Mouse (Mus musculus) heart, embryonic 16.5 days (tissue): ENCODE measurements around the gene Slc19a2. TPM values are rescaled to one million over a fixed set of nuclear protein-coding genes. Genes with fewer than 3 reads are reported as not detected.
"Not testable (repeated sequence)": the region's sequence is repeated elsewhere in the genome, so short reads cannot be mapped to it uniquely, and the experiment has no call there.

Experiments used
- ATAC-seq: fragments of 200-750 bp; cut with Nextera tagmentation; replicated peaks from 2 replicates; pipeline ENCODE4 v1.8.0; 2017; ENCODE audit warnings: moderate number of reproducible peaks; ENCODE audit not compliant: insufficient read depth, low FRiP score; ENCODE audit errors: extremely low read depth
- H3K27ac ChIP-seq: fragments of 300-500 bp; sonication (generic); 2 replicates; pipeline ENCODE4 v1.5.1; 2014; ENCODE audit warnings: mild to moderate bottlenecking, low read length, control low read depth, moderate library complexity
- H3K27me3 ChIP-seq: fragments of 300-500 bp; sonication (generic); 2 replicates; pipeline ENCODE4 v1.6.1; 2014; ENCODE audit warnings: low read length, mixed read lengths; ENCODE audit not compliant: control insufficient read depth, insufficient read depth
- H3K36me3 ChIP-seq: fragments of 300-500 bp; sonication (generic); 2 replicates; pipeline ENCODE4 v1.6.1; 2014; ENCODE audit not compliant: control insufficient read depth, insufficient read depth
- H3K4me1 ChIP-seq: fragments of 300-500 bp; sonication (generic); 2 replicates; pipeline ENCODE4 v1.6.1; 2014; ENCODE audit warnings: low read length, mixed read lengths; ENCODE audit not compliant: control insufficient read depth, insufficient read depth
- H3K4me2 ChIP-seq: fragments of 300-500 bp; sonication (generic); 2 replicates; pipeline ENCODE4 v1.6.1; 2014; ENCODE audit warnings: low read depth, mild to moderate bottlenecking, control low read depth, low read length
- H3K4me3 ChIP-seq: fragments of 300-500 bp; sonication (generic); 2 replicates; pipeline ENCODE4 v1.5.1; 2014; ENCODE audit warnings: mild to moderate bottlenecking, control low read depth, low read length
- H3K9ac ChIP-seq: fragments of 300-500 bp; sonication (generic); 2 replicates; pipeline ENCODE4 v1.6.1; 2014; ENCODE audit warnings: low read length, control low read depth
- H3K9me3 ChIP-seq: fragments of 300-500 bp; sonication (generic); replicated peaks from 2 replicates; pipeline ENCODE4 v1.6.1; 2016; ENCODE audit warnings: low read length; ENCODE audit not compliant: control insufficient read depth
- WGBS: fragments of 180-500 bp; shearing (Covaris S2); extraction: QIAGEN DNeasy Blood & Tissue Kit; methylation state at CpG from one replicate; pipeline ENCODE4 v1.1.7; 2014; 5-methylcytosine and 5-hydroxymethylcytosine counted together
- polyA plus RNA-seq: library from polyadenylated mRNA; unstranded; fragments of >200 nt; fragmentation: Nextera tagmentation; extraction: Ambion mirVana; gene quantifications from 2 replicates; pipeline ENCODE4 v1.2.1, GENCODE M21; 2015

Gene Slc19a2
- polyA plus RNA-seq, 1 experiment from 2014 or later, result 7.5 TPM

DNA sequence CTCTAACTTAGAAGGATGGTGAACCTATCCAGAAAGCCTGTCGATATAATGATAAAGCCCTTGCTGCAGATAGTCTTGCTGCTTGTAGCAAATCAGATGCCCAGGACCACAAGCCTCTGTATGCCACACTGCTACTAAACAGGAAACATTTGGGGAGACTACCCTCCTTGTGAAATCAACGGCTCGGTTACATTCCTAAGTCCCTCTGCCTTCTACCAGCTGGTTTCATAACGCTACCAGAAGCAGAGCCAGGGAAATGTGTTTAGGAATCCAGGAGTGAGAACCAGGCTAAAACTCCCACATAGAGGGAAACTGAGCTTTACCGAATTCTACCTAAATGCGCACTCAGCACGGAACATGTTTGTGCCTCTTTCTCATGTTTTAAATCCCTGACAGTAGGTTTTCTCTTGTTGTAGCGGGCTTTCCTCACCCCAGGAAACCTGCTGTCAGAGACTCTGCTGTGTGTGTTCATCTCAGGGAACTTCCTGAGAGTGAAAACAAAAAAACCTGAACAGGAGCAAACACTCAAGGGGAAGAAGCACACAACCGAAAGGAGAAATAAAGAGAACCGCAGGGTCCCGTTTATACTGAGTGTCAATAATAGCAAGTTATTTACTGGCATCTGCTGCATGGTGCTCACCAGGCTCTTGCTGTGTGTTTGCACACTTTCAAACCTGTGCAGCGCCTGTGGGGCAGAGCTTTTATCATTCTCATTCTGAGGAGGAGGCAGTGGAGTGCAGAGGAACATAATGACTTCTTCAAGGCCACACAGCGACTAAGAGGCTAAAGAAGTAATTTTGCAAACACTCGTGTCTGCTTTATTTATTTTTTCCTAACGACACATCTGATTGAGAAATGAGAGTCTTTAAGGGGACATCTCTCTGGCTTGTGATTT is 30.8 kb upstream of the Slc19a2 start:
- no peak for ATAC-seq
- no peak overlapping the region for H3K27ac ChIP-seq
- peak overlapping the region; percentile 5 for H3K4me3 ChIP-seq
- H3K9ac ChIP-seq, result no peak overlapping the region
- H3K9me3 ChIP-seq, result no peaks in the 10 kb centered on the region
- peak overlapping the region; percentile 41 for H3K4me2 ChIP-seq
- WGBS, result 29% methylated on average over 15 of the region's 15 CpGs
- H3K4me1 ChIP-seq, result peaks cover 8% of the 10 kb centered on the region
- no peaks in the 10 kb centered on the region for H3K36me3 ChIP-seq
- H3K27me3 ChIP-seq, result no peaks in the 10 kb centered on the region

DNA sequence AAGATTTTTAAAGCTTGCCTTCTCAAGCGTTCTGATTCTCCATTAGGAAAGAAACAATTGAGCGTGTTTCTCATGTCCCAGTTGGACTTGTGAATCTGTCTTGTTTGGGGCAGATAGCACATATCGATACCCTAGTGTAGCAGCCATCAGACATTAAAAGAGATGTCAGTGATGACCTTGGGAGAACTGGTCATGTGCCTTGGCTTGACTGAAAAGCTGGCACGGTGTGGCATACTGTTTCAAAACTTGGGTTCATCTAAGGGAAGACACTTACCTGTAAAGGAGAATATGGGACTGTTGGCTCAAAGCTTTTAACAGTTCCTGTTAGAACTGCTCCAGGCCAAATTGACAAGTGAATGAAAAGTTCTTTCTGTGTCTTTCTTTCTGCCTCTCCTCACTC is 28.6 kb upstream of the Slc19a2 start:
- H3K4me2 ChIP-seq, result no peak overlapping the region
- peaks cover 8% of the 10 kb centered on the region for H3K4me1 ChIP-seq
- no peak overlapping the region for H3K27ac ChIP-seq
- 80% methylated on average over 4 of the region's 4 CpGs for WGBS
- no peaks in the 10 kb centered on the region for H3K9me3 ChIP-seq
- no peak for ATAC-seq
- no peaks in the 10 kb centered on the region for H3K27me3 ChIP-seq
- H3K36me3 ChIP-seq, result no peaks in the 10 kb centered on the region
- H3K4me3 ChIP-seq, result no peak overlapping the region
- no peak overlapping the region for H3K9ac ChIP-seq

DNA sequence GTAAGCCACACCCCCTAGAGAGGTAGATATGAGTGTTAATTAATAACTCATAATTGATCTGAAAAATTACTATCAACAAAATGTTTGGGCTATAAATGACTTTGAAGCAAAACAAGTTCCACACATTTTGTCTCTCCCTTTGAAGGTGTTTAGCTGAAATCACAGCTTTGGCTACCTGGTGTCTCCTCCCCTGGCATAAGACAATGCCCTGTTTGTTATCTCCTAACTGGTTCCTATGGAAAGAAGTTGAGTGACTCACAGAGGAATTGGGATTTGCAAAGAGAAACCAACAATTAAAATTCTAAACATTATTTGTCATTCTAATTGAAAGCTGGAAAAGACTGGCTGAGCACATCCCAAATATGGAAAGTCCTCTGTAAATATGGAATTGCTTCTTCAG is 25.8 kb upstream of the Slc19a2 start:
- H3K4me2 ChIP-seq, result no peak overlapping the region
- no peaks in the 10 kb centered on the region for H3K9me3 ChIP-seq
- H3K27ac ChIP-seq, result no peak overlapping the region
- no peak overlapping the region for H3K4me3 ChIP-seq
- H3K36me3 ChIP-seq, result no peaks in the 10 kb centered on the region
- H3K27me3 ChIP-seq, result no peaks in the 10 kb centered on the region
- no peak for ATAC-seq
- H3K9ac ChIP-seq, result no peak overlapping the region
- peaks cover 4% of the 10 kb centered on the region for H3K4me1 ChIP-seq

- H3K9ac ChIP-seq, H3K27me3 ChIP-seq, H3K4me1 ChIP-seq, H3K36me3 ChIP-seq, H3K4me2 ChIP-seq, H3K4me3 ChIP-seq, H3K27ac ChIP-seq, H3K9me3 ChIP-seq, ATAC-seq: not testable (repeated sequence)
- 77% methylated on average over 2 of the region's 4 CpGs for WGBS
These were observed 16.8 kb upstream of the Slc19a2 start for GRCm38 (mm10) chr1:164231937-164232570.

GRCm38 (mm10) chr1:164233447-164233846 is 15.4 kb upstream of the Slc19a2 start:
- Histone ChIP-seq H3K4me3 (no peak overlapping the region), H3K27ac (no peak overlapping the region), H3K4me2 (no peak overlapping the region), H3K9ac (no peak overlapping the region), H3K4me1 (no peaks in the 10 kb centered on the region), H3K9me3 (no peaks in the 10 kb centered on the region), H3K27me3 (no peaks in the 10 kb centered on the region), H3K36me3 (no peaks in the 10 kb centered on the region)
- no peak for ATAC-seq
- WGBS, result 59% methylated on average over 1 of the region's 1 CpGs

DNA sequence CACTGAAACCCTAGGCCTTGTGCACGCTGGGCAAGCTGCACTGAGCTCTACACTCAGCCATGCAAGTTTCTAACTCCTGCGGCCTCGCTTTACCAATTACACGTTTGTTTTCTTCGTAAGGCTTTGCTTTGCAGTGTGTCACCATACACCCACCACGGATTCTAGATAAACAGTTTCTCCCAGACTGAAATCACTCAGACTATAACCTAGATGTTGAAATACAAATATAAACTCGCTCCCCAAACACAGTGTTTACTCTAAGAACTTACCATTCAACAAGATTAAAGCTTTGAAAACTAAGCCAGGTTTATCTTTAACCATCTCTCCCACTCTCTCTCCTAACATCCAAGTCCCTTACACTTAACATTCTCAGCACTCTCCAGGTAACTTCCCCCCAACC is 13.8 kb upstream of the Slc19a2 start:
- ATAC-seq, result no peak
- 57% methylated on average over 7 of the region's 7 CpGs for WGBS

DNA sequence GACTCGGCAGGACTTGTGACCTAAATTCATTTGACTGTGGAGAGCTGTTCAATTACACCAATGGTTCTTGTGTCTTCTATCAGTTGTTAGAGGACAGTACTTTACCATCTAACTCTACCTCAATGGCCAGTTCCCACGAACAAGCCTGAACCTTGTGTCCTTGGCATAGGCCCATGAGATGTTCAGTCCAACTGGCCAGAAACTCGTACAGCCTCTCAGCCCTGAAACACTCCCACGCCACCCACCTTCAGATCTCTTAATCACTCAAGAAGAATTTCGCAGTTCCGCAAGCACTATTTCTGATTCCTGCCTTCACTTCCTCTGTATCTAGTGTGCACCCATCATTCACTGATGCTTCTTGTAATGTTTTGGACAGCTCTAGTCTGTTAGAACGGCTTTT is 12.8 kb upstream of the Slc19a2 start:
- Histone ChIP-seq H3K36me3 (no peaks in the 10 kb centered on the region), H3K27me3 (no peaks in the 10 kb centered on the region), H3K27ac (no peak overlapping the region), H3K9me3 (0 out of 2 replicates have a peak, but pooled peaks cover 2% of the 10 kb centered on the region), H3K4me3 (no peak overlapping the region), H3K4me2 (no peak overlapping the region), H3K4me1 (no peaks in the 10 kb centered on the region), H3K9ac (no peak overlapping the region)
- WGBS, result 45% methylated on average over 7 of the region's 7 CpGs
- no peak for ATAC-seq

More for the DNA sequence above, 13.8 kb upstream of the Slc19a2 start:
- Histone ChIP-seq H3K9me3 (0 out of 2 replicates have a peak, but pooled peaks cover 2% of the 10 kb centered on the region), H3K9ac (no peak overlapping the region), H3K4me1 (no peaks in the 10 kb centered on the region), H3K36me3 (no peaks in the 10 kb centered on the region), H3K4me3 (no peak overlapping the region), H3K27me3 (no peaks in the 10 kb centered on the region), H3K27ac (no peak overlapping the region), H3K4me2 (no peak overlapping the region)

DNA sequence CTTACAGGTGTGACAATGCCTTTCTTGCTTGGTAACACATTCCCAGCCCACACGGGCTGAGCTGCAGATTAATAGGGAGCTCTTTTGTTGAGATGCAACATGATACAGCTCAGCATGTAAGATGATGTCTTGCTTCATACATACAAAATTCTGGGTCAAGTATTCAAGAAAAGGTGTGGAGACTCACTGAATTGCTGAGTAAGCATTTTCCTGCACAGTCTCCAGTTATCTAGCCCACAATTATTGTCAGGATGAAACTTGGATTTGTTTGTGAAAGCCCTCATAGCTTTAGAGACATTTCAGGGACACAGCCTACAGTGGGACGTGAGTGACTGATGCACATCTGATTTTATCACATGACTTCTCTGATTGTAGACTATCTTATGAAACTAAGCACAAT is 7.4 kb upstream of the Slc19a2 start:
- no peak for ATAC-seq
- no peak overlapping the region for H3K4me2 ChIP-seq
- H3K27ac ChIP-seq, result no peak overlapping the region
- H3K27me3 ChIP-seq, result no peaks in the 10 kb centered on the region
- WGBS, result 74% methylated on average over 2 of the region's 2 CpGs
- no peak overlapping the region for H3K4me3 ChIP-seq
- H3K9ac ChIP-seq, result no peak overlapping the region
- H3K4me1 ChIP-seq, result no peaks in the 10 kb centered on the region
- no peaks in the 10 kb centered on the region for H3K36me3 ChIP-seq
- H3K9me3 ChIP-seq, result 0 out of 2 replicates have a peak, but pooled peaks cover 2% of the 10 kb centered on the region

DNA sequence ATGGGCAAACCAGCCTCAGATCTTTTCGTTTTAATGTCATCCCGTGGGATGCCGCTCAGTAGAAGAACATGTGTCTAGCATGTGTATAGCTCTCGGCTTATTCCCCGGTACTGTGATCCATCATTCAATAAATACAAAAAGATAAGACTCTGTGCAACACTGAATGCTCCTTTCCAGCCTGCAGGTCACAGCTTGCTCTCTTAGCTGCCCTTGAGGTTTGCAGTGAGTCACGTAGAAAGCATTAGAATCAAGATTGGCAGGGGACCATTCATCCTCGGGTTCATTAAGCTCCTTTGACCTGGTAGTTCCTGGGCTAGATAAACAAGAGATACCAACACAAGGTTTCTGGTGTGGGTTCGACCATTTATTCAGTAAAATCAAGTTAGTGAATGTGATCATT is 6.0 kb upstream of the Slc19a2 start:
- peaks cover 4% of the 10 kb centered on the region; the same call in 1 of the 2 replicates for H3K4me1 ChIP-seq
- H3K4me2 ChIP-seq, result no peak overlapping the region
- no peak overlapping the region for H3K27ac ChIP-seq
- no peak for ATAC-seq
- 47% methylated on average over 8 of the region's 8 CpGs for WGBS
- H3K9me3 ChIP-seq, result 0 out of 2 replicates have a peak, but pooled peaks cover 2% of the 10 kb centered on the region
- no peaks in the 10 kb centered on the region for H3K36me3 ChIP-seq
- H3K9ac ChIP-seq, result no peak overlapping the region
- H3K27me3 ChIP-seq, result no peaks in the 10 kb centered on the region
- no peak overlapping the region for H3K4me3 ChIP-seq
